Mouse (Mus musculus): ENCODE results near the gene Ccser1. TPM values are rescaled to one million over a fixed set of nuclear protein-coding genes. Genes with fewer than 3 reads are reported as not detected.

The Ccser1 gene
- polyA plus RNA-seq, 1 experiment from 2014 or later = 25.3 TPM

GRCm38 (mm10) chr6:61491979-61492821 lies 312.1 kb downstream of the Ccser1 start:
- Histone ChIP-seq H3K27me3 (replicated peaks) (no peaks in the 10 kb centered on the region), H3K9ac (replicated peaks) (no peak overlapping the region), H3K4me1 (peaks cover 5% of the 10 kb centered on the region), H3K27ac (replicated peaks) (peak overlapping the region; percentile 15; the same call in 1 of the 2 replicates), H3K36me3 (no peaks in the 10 kb centered on the region), H3K4me2 (peak overlapping the region; percentile 31; the same call in 1 of the 2 replicates), H3K9me3 (replicated peaks) (no peaks in the 10 kb centered on the region), H3K4me3 (replicated peaks) (no peak overlapping the region)
- 30% methylated on average over 4 of the region's 4 CpGs for WGBS
- peak; percentile 55; the same call in 1 of the 2 replicates for ATAC-seq (ENCODE audit: low FRiP score)

GRCm38 (mm10) chr6:61493386-61493785 lies 313.3 kb downstream of the Ccser1 start:
- Histone ChIP-seq H3K36me3 (no peaks in the 10 kb centered on the region), H3K9ac (replicated peaks) (no peak overlapping the region), H3K27me3 (replicated peaks) (no peaks in the 10 kb centered on the region), H3K9me3 (replicated peaks) (no peaks in the 10 kb centered on the region), H3K4me2 (no peak overlapping the region), H3K4me3 (replicated peaks) (no peak overlapping the region), H3K27ac (replicated peaks) (no peak overlapping the region), H3K4me1 (peaks cover 5% of the 10 kb centered on the region)
- ATAC-seq (ENCODE audit: low FRiP score) = no peak; the same call in 1 of the 2 replicates
- 88% methylated on average over 5 of the region's 5 CpGs for WGBS

- Histone ChIP-seq H3K4me2 (no peak overlapping the region), H3K9ac (replicated peaks) (no peak overlapping the region), H3K4me1 (no peaks in the 10 kb centered on the region), H3K27ac (replicated peaks) (no peak overlapping the region), H3K4me3 (replicated peaks) (no peak overlapping the region), H3K27me3 (replicated peaks) (no peaks in the 10 kb centered on the region), H3K9me3 (replicated peaks) (no peaks in the 10 kb centered on the region), H3K36me3 (no peaks in the 10 kb centered on the region)
- WGBS = 79% methylated on average over 2 of the region's 2 CpGs
- no peak for ATAC-seq (ENCODE audit: low FRiP score)
Observed at GRCm38 (mm10) chr6:61515310-61515709, 335.2 kb downstream of the Ccser1 start.

GRCm38 (mm10) chr6:61521587-61521986 lies 341.5 kb downstream of the Ccser1 start:
- Histone ChIP-seq H3K4me3 (replicated peaks) (no peak overlapping the region), H3K27ac (replicated peaks) (no peak overlapping the region), H3K36me3 (no peaks in the 10 kb centered on the region), H3K9me3 (replicated peaks) (no peaks in the 10 kb centered on the region), H3K4me1 (no peaks in the 10 kb centered on the region), H3K4me2 (no peak overlapping the region), H3K27me3 (replicated peaks) (no peaks in the 10 kb centered on the region), H3K9ac (replicated peaks) (no peak overlapping the region)
- ATAC-seq (ENCODE audit: low FRiP score) = no peak
- 81% methylated on average over 2 of the region's 2 CpGs for WGBS

- H3K4me1 ChIP-seq = no peaks in the 10 kb centered on the region
- no peak overlapping the region for H3K9ac ChIP-seq (replicated peaks)
- no peak overlapping the region for H3K4me3 ChIP-seq (replicated peaks)
- no peak overlapping the region for H3K27ac ChIP-seq (replicated peaks)
- WGBS = 47% methylated on average over 3 of the region's 3 CpGs
- H3K27me3 ChIP-seq (replicated peaks) = no peaks in the 10 kb centered on the region
- no peak overlapping the region for H3K4me2 ChIP-seq
- H3K9me3 ChIP-seq (replicated peaks) = no peaks in the 10 kb centered on the region
- ATAC-seq (ENCODE audit: low FRiP score) = peak; percentile 19; the same call in 1 of the 2 replicates
- no peaks in the 10 kb centered on the region for H3K36me3 ChIP-seq
Observed at GRCm38 (mm10) chr6:61522108-61522507, 342.0 kb downstream of the Ccser1 start.

GRCm38 (mm10) chr6:61523748-61524493 lies 343.8 kb downstream of the Ccser1 start:
- Histone ChIP-seq H3K27ac (replicated peaks) (no peak overlapping the region), H3K4me2 (no peak overlapping the region), H3K9ac (replicated peaks) (no peak overlapping the region), H3K27me3 (replicated peaks) (no peaks in the 10 kb centered on the region), H3K36me3 (no peaks in the 10 kb centered on the region), H3K4me3 (replicated peaks) (no peak overlapping the region), H3K9me3 (replicated peaks) (no peaks in the 10 kb centered on the region), H3K4me1 (no peaks in the 10 kb centered on the region)
- 44% methylated on average over 14 of the region's 14 CpGs for WGBS
- no peak for ATAC-seq (ENCODE audit: low FRiP score)

- peaks cover 3% of the 10 kb centered on the region; the same call in 1 of the 2 replicates for H3K4me1 ChIP-seq
- H3K27ac ChIP-seq (replicated peaks) = no peak overlapping the region
- no peak overlapping the region for H3K4me2 ChIP-seq
- no peaks in the 10 kb centered on the region for H3K27me3 ChIP-seq (replicated peaks)
- no peak overlapping the region for H3K4me3 ChIP-seq (replicated peaks)
- H3K36me3 ChIP-seq = no peaks in the 10 kb centered on the region
- ATAC-seq (ENCODE audit: low FRiP score) = no peak
- H3K9me3 ChIP-seq (replicated peaks) = no peaks in the 10 kb centered on the region
- no peak overlapping the region for H3K9ac ChIP-seq (replicated peaks)
Observed at GRCm38 (mm10) chr6:61540732-61541131, 360.6 kb downstream of the Ccser1 start.

GRCm38 (mm10) chr6:61543459-61544044 lies 363.4 kb downstream of the Ccser1 start:
- 35% methylated on average over 7 of the region's 7 CpGs for WGBS
- Histone ChIP-seq H3K36me3 (no peaks in the 10 kb centered on the region), H3K4me1 (peaks cover 3% of the 10 kb centered on the region; the same call in 1 of the 2 replicates), H3K9ac (replicated peaks) (no peak overlapping the region), H3K9me3 (replicated peaks) (no peaks in the 10 kb centered on the region), H3K4me2 (peak overlapping the region; percentile 26; the same call in 1 of the 2 replicates), H3K27ac (replicated peaks) (no peak overlapping the region), H3K4me3 (replicated peaks) (no peak overlapping the region), H3K27me3 (replicated peaks) (no peaks in the 10 kb centered on the region)
- no peak for ATAC-seq (ENCODE audit: low FRiP score)

GRCm38 (mm10) chr6:61567551-61567950 lies 387.4 kb downstream of the Ccser1 start:
- WGBS = 65% methylated on average over 2 of the region's 2 CpGs
- Histone ChIP-seq H3K27me3 (replicated peaks) (no peaks in the 10 kb centered on the region), H3K4me2 (no peak overlapping the region), H3K9me3 (replicated peaks) (no peaks in the 10 kb centered on the region), H3K27ac (replicated peaks) (no peak overlapping the region), H3K4me3 (replicated peaks) (no peak overlapping the region), H3K4me1 (no peaks in the 10 kb centered on the region), H3K36me3 (no peaks in the 10 kb centered on the region), H3K9ac (replicated peaks) (no peak overlapping the region)
- ATAC-seq (ENCODE audit: low FRiP score) = no peak

- H3K36me3 ChIP-seq = no peaks in the 10 kb centered on the region
- no peak overlapping the region for H3K4me3 ChIP-seq (replicated peaks)
- no peaks in the 10 kb centered on the region for H3K27me3 ChIP-seq (replicated peaks)
- H3K9me3 ChIP-seq (replicated peaks) = no peaks in the 10 kb centered on the region
- H3K27ac ChIP-seq (replicated peaks) = no peak overlapping the region
- H3K9ac ChIP-seq (replicated peaks) = no peak overlapping the region
- no peaks in the 10 kb centered on the region for H3K4me1 ChIP-seq
- no peak overlapping the region for H3K4me2 ChIP-seq
- ATAC-seq (ENCODE audit: low FRiP score) = no peak
- 85% methylated on average over 8 of the region's 8 CpGs for WGBS
Observed at GRCm38 (mm10) chr6:61567967-61568366, 387.8 kb downstream of the Ccser1 start.

GRCm38 (mm10) chr6:61581696-61582095 lies 401.6 kb downstream of the Ccser1 start:
- Histone ChIP-seq H3K9me3 (replicated peaks) (no peaks in the 10 kb centered on the region), H3K9ac (replicated peaks) (no peak overlapping the region), H3K4me3 (replicated peaks) (no peak overlapping the region), H3K27ac (replicated peaks) (no peak overlapping the region), H3K4me2 (no peak overlapping the region), H3K36me3 (no peaks in the 10 kb centered on the region), H3K27me3 (replicated peaks) (no peaks in the 10 kb centered on the region), H3K4me1 (no peaks in the 10 kb centered on the region)
- no peak for ATAC-seq (ENCODE audit: low FRiP score)

All from neural tube, embryonic 15.5 days (tissue).